Mouse (Mus musculus): ENCODE measurements at regions not wholly inside any gene's neighbourhood (a gene's known extent, or its start where the extent isn't known, plus 50 kb on each side); places are given as distances from the start of the nearest gene placed in this dataset.
A peak's percentile ranks its signal among the peaks of the same experiment; 100 is the strongest.

- H3K27me3 ChIP-seq (replicated peaks): no peaks in the 10 kb centered on the region
- no peak overlapping the region for H3K9ac ChIP-seq
- H3K4me1 ChIP-seq: 0 out of 2 replicates have a peak, but pooled peaks cover 4% of the 10 kb centered on the region
- no peaks in the 10 kb centered on the region for H3K9me3 ChIP-seq
- peak; percentile 82 for ATAC-seq (replicated peaks)
- H3K36me3 ChIP-seq (replicated peaks): no peaks in the 10 kb centered on the region
- 31% methylated on average over 8 of the region's 8 CpGs for WGBS
- no peak overlapping the region for H3K4me2 ChIP-seq
- no peak overlapping the region for H3K4me3 ChIP-seq
- 0 out of 2 replicates have a peak overlapping the region, but pooled peaks have one; percentile 11 for H3K27ac ChIP-seq
Observed at GRCm38 (mm10) chr15:13455560-13456219, 282.2 kb upstream of the Cdh6 start.

GRCm38 (mm10) chr15:13450385-13450784 lies 276.9 kb upstream of the Cdh6 start:
- no peaks in the 10 kb centered on the region for H3K36me3 ChIP-seq (replicated peaks)
- 80% methylated on average over 5 of the region's 5 CpGs for WGBS
- H3K27me3 ChIP-seq (replicated peaks): no peaks in the 10 kb centered on the region
- H3K9ac ChIP-seq: no peak overlapping the region
- no peak for ATAC-seq (replicated peaks)
- H3K4me1 ChIP-seq: 0 out of 2 replicates have a peak, but pooled peaks cover under 1% of the 10 kb centered on the region
- H3K27ac ChIP-seq: no peak overlapping the region
- H3K4me2 ChIP-seq: no peak overlapping the region
- no peaks in the 10 kb centered on the region for H3K9me3 ChIP-seq
- H3K4me3 ChIP-seq: no peak overlapping the region

- no peaks in the 10 kb centered on the region for H3K36me3 ChIP-seq (replicated peaks)
- no peak overlapping the region for H3K9ac ChIP-seq
- no peak overlapping the region for H3K4me3 ChIP-seq
- H3K27ac ChIP-seq: no peak overlapping the region
- no peaks in the 10 kb centered on the region for H3K9me3 ChIP-seq
- no peak for ATAC-seq (replicated peaks)
- no peak overlapping the region for H3K4me2 ChIP-seq
- WGBS: 80% methylated on average over 1 of the region's 1 CpGs
- no peaks in the 10 kb centered on the region for H3K27me3 ChIP-seq (replicated peaks)
- H3K4me1 ChIP-seq: no peaks in the 10 kb centered on the region
Observed at GRCm38 (mm10) chr15:13434608-13435007, 261.1 kb upstream of the Cdh6 start.

DNA sequence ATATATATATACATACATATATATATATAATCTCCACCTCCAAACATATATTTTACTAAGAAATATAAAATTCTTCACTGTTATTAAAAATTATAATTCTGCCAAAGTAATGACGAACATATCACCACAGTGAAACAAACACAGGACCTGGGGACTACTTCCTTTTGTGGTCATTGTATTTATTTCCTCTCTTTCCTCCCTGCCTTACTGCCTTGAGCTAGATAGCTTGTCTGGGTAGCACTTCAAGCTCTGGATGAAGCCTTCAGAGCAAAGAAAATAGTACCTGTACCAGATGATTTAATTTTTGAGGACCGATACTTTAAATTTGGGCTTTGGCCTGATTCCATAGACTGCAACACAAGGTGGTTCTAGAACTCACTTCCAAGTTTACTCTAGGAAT lies 259.5 kb upstream of the Cdh6 start:
- no peaks in the 10 kb centered on the region for H3K9me3 ChIP-seq
- no peaks in the 10 kb centered on the region for H3K4me1 ChIP-seq
- H3K4me2 ChIP-seq: no peak overlapping the region
- H3K4me3 ChIP-seq: no peak overlapping the region
- no peak for ATAC-seq (replicated peaks)
- no peak overlapping the region for H3K27ac ChIP-seq
- no peaks in the 10 kb centered on the region for H3K27me3 ChIP-seq (replicated peaks)
- no peak overlapping the region for H3K9ac ChIP-seq
- no peaks in the 10 kb centered on the region for H3K36me3 ChIP-seq (replicated peaks)
- WGBS: 95% methylated on average over 2 of the region's 2 CpGs

DNA sequence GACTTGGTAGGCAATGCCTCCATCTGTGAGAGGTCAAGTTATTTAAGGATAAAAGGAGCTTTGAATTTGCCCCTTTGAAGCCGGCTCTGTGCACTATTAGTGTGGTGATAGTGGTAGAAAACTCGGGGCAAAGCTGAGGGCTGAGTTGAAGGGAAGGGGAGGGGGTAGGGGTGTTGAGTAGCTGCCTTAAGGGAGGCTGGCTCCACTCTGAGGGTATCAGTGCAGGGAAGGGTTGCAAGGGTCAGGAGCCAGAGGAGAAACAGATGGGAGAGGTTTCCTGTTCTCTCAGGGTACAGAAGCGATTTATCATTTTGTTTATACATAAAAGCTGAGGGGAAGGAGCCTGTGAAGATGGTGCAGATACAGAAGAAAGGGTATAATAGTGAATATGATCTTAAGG lies 246.1 kb upstream of the Cdh6 start:
- Histone ChIP-seq H3K4me1 (no peaks in the 10 kb centered on the region), H3K27ac (no peak overlapping the region), H3K9me3 (no peaks in the 10 kb centered on the region), H3K36me3 (replicated peaks) (no peaks in the 10 kb centered on the region), H3K4me3 (no peak overlapping the region), H3K9ac (no peak overlapping the region), H3K27me3 (replicated peaks) (no peaks in the 10 kb centered on the region), H3K4me2 (no peak overlapping the region)
- ATAC-seq (replicated peaks): peak; percentile 54; the same call in 1 of the 2 replicates
- WGBS: 52% methylated on average over 3 of the region's 3 CpGs

DNA sequence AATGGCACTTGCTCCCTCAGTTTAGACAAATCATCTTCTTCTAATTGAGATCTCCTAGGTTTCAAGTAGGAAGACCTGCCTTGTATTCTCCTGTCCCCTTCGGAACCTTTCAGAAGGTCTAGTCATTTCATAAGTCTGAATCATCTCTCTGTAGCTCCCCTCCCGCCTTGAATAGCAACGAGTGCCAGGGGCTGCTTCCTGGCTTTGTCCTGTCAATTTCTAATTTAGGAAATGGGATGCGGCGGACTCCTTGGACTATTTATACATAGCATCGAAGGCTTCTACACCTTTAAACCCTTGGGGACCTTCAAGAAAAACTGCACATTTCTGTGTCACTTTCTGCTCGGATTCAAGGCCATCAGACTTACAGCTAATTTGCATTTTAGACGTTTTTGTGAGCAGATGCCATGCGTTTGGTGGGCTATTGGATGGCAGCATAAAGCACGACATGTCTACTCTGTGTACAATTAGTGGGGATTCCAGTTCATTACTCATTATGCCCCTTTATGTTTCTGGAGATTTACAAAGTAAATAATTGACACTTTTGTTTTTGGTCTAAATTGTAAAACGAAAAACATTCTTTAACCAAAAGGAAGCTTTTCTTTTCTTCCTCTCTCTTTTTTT lies 236.7 kb upstream of the Cdh6 start:
- H3K4me3 ChIP-seq: no peak overlapping the region
- no peak; the same call in 1 of the 2 replicates for ATAC-seq (replicated peaks)
- H3K4me2 ChIP-seq: no peak overlapping the region
- H3K9me3 ChIP-seq: no peaks in the 10 kb centered on the region
- no peaks in the 10 kb centered on the region for H3K27me3 ChIP-seq (replicated peaks)
- H3K4me1 ChIP-seq: peaks cover 3% of the 10 kb centered on the region; the same call in 1 of the 2 replicates
- WGBS: 35% methylated on average over 11 of the region's 11 CpGs
- no peak overlapping the region for H3K27ac ChIP-seq
- H3K9ac ChIP-seq: no peak overlapping the region
- no peaks in the 10 kb centered on the region for H3K36me3 ChIP-seq (replicated peaks)

DNA sequence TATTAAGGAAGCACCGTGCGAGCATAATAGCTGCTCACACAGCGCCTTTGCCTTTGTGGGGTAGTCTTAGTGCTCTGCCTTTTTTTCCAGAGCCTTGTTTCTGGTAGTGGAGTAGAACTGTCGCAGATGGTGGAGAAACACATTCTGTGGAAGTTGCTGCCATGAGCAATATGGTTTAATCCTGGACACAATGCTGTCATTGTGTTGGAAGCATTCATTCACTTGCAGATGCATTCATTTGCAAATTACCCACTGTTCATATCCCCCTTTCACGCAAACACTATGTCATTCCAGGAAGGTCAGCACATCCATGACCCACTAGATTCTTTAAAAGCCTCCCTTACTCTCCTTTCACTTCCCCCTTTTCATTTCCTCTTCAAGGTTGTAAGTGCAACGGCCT lies 219.7 kb upstream of the Cdh6 start:
- H3K27me3 ChIP-seq (replicated peaks): no peaks in the 10 kb centered on the region
- H3K27ac ChIP-seq: peak overlapping the region; percentile 23; the same call in 1 of the 2 replicates
- no peak overlapping the region for H3K4me2 ChIP-seq
- no peak overlapping the region for H3K9ac ChIP-seq
- no peaks in the 10 kb centered on the region for H3K9me3 ChIP-seq
- 8% methylated on average over 6 of the region's 6 CpGs for WGBS
- no peak overlapping the region for H3K4me3 ChIP-seq
- H3K4me1 ChIP-seq: peaks cover 4% of the 10 kb centered on the region
- no peaks in the 10 kb centered on the region for H3K36me3 ChIP-seq (replicated peaks)
- peak; percentile 93 for ATAC-seq (replicated peaks)

- Histone ChIP-seq H3K27ac (no peak overlapping the region), H3K27me3 (replicated peaks) (no peaks in the 10 kb centered on the region), H3K9ac (no peak overlapping the region), H3K4me2 (no peak overlapping the region), H3K4me3 (no peak overlapping the region), H3K9me3 (no peaks in the 10 kb centered on the region), H3K4me1 (peaks cover 4% of the 10 kb centered on the region), H3K36me3 (replicated peaks) (no peaks in the 10 kb centered on the region)
- WGBS: 57% methylated on average over 4 of the region's 4 CpGs
- no peak for ATAC-seq (replicated peaks)
Observed at GRCm38 (mm10) chr15:13391331-13391730, 217.9 kb upstream of the Cdh6 start.

GRCm38 (mm10) chr15:13384815-13385214 lies 211.3 kb upstream of the Cdh6 start:
- no peaks in the 10 kb centered on the region for H3K9me3 ChIP-seq
- no peaks in the 10 kb centered on the region for H3K36me3 ChIP-seq (replicated peaks)
- no peak for ATAC-seq (replicated peaks)

GRCm38 (mm10) chr15:13375590-13375989 lies 202.1 kb upstream of the Cdh6 start:
- no peak overlapping the region for H3K4me3 ChIP-seq
- H3K9me3 ChIP-seq: no peaks in the 10 kb centered on the region
- WGBS: 88% methylated on average over 3 of the region's 3 CpGs
- ATAC-seq (replicated peaks): no peak
- H3K27me3 ChIP-seq (replicated peaks): no peaks in the 10 kb centered on the region
- H3K4me1 ChIP-seq: no peaks in the 10 kb centered on the region
- H3K9ac ChIP-seq: no peak overlapping the region
- no peak overlapping the region for H3K27ac ChIP-seq
- H3K36me3 ChIP-seq (replicated peaks): no peaks in the 10 kb centered on the region
- H3K4me2 ChIP-seq: no peak overlapping the region

More at GRCm38 (mm10) chr15:13384815-13385214, 211.3 kb upstream of the Cdh6 start:
- Histone ChIP-seq H3K27ac (no peak overlapping the region), H3K9ac (no peak overlapping the region), H3K4me3 (no peak overlapping the region), H3K27me3 (replicated peaks) (no peaks in the 10 kb centered on the region), H3K4me1 (no peaks in the 10 kb centered on the region), H3K4me2 (no peak overlapping the region)
- WGBS: 22% methylated on average over 6 of the region's 6 CpGs

DNA sequence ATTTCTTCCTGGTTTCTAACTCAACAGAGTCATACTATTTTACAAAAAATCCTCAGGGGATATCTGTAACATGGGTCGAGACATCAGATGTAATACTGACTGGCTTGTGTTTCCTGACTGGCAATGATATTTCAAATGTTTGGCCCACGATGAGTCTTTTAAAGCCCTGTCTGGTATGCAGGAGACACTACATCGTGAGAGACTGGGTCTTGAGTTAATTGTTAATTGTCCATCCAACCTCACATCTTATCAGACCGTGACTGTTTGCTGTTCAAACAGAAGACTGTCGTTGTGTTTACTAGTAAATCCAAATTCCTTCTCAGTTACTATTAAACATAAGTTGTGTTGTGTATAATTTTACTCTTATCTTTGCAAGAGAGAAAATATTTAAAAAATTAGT lies 195.3 kb upstream of the Cdh6 start:
- Histone ChIP-seq H3K27me3 (replicated peaks) (no peaks in the 10 kb centered on the region), H3K36me3 (replicated peaks) (no peaks in the 10 kb centered on the region), H3K4me3 (no peak overlapping the region), H3K4me2 (no peak overlapping the region), H3K27ac (no peak overlapping the region), H3K9ac (no peak overlapping the region), H3K9me3 (no peaks in the 10 kb centered on the region), H3K4me1 (no peaks in the 10 kb centered on the region)
- ATAC-seq (replicated peaks): no peak
- 76% methylated on average over 5 of the region's 5 CpGs for WGBS

- Histone ChIP-seq H3K4me3 (no peak overlapping the region), H3K36me3 (replicated peaks) (no peaks in the 10 kb centered on the region), H3K9ac (no peak overlapping the region), H3K4me2 (no peak overlapping the region), H3K27me3 (replicated peaks) (no peaks in the 10 kb centered on the region), H3K4me1 (no peaks in the 10 kb centered on the region), H3K27ac (no peak overlapping the region), H3K9me3 (no peaks in the 10 kb centered on the region)
- no peak for ATAC-seq (replicated peaks)
- WGBS: 81% methylated on average over 16 of the region's 16 CpGs
Observed at GRCm38 (mm10) chr15:13367291-13367954, 193.9 kb upstream of the Cdh6 start.
